Mouse (Mus musculus): Measurements from ENCODE around the gene Smim24.

Gene Smim24

GRCm38 (mm10) chr10:81392270-81392669, 581 bp upstream of the Smim24 start:
- DNase-seq = no peak

DNA sequence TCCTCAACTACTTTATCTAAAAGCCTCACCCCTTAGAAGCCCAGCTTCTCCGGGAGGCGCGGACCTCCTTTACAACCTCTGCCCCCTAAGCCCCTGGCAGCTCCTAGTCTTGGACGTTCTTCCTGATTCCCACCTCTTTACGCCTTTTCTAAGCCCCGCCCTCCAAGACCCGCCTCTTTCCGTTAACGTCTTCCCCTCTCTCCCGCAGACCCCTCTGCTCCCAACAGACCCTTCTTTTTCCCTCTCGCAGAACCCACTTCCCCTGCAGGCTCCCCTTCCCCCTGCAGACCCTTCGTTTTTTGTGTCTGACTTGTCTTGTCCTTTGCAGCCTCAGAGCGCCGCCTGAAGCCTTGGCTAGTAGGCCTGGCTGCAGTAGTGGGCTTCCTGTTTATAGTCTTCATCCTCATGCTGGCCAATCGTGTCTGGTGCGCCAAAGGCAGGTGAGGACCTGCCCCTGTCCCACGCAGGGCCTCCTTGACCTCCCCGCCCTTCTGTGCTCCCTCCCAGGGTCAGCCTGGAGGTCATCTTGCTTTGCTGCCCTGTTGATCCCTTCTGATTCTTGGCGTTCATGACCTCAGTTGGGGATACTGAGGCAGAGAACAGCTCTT, 709 bp downstream of the Smim24 start:
- no peak for DNase-seq

DNA sequence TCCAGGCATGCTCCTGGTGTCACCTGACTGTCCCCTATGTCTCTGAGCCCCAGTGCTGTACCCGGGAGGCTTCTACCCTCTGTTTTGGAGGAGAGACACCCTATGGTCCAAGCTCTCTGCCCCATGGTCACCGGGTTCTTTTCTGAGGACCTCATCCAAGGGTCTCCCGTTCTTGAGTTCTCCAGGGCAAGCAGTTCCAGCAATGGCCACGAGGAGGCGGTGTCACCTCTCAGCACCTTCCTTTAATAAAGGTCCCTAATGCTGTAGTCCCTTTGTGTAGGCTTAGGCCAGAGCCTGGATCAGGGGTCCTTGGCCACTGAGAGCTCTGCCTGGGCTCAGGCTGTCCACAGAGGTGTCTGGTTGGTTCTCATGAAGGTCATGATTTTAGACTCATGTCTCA, 2.3 kb downstream of the Smim24 start:
- peak; percentile 79 for DNase-seq

DNA sequence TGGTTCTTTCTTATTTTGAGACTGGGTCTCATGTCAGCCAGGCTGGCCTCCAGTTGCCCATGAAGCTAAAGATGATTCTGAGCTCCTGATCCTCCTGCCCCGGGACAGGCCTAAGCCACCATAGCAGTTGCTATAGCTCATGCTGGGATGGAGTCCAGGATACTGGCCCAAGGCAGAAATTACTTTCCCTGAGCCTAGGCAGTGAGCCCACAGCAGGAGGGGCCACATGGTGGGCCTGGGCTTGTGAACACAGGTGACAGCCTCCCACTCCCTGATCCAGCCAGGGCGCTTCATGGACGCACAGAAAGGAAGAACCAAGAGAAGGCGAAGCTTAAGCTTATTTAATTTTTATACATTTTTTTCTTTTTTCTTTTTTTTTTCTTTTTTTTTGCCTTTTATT, 3.0 kb downstream of the Smim24 start:
- DNase-seq = no peak

DNA sequence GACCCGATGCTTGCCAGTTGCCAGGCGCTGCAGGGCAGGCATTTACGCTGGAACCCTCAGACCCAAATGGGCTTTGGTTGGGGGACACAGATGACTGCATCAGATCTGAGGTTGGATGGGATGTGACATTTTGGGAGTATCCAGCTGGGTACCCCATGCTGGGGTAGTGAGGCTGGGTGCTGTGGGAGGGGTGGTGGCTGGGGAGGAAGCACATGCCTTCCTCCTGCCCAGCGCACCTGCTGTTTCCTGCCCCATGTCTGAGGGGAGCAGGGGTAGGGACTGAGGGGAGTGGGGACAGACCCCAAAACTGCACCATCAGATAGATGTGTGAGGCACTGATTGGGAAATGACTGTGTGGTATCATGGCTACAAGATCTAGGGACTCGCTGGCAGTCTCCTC, 3.9 kb downstream of the Smim24 start:
- peak; percentile 28 for DNase-seq

DNA sequence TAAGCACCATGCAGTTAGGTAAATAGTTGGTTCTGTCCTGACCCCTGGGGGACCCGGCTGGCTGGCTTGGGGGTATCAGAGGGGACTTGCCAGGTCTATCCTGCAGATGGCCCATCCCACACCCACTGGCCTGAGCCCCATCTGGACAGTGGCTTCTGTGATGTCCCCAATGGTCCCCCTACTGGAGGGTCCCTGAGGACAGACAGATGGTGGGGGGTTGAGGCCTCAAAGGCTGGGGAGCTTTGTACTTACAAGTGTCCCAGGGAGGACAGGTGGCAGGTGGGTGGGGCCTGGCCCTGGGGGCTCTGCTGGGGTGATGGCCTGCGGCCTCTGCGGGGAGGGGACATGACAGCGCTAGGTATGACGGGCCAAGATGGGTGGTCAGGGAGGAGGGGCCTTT, 6.4 kb downstream of the Smim24 start:
- DNase-seq = no peak

DNA sequence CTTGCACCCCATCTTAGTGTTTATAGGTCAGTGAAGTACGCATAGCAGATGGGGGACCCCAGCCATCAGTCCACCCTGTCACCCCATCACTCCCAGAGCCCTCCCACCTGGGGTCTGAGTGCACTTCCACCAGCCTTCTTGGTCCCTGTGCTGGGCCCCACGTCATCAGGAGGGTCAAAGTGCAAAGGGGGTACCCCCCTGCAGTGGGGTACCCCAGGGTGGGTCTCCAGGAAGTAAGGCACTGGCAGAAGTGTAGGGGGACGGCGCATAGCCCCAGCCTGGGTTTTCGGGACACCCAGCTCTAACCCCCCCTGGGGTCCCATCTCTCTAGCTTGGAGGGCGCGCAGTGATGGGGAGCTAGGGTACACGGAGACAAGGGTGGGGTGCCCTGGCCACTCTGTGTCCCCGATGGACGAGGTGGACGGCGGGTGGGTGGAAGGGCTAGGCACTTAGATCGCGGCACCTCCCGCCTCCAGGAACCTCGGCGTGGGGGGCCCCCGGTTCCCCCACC, 7.0 kb downstream of the Smim24 start:
- DNase-seq = no peak

DNA sequence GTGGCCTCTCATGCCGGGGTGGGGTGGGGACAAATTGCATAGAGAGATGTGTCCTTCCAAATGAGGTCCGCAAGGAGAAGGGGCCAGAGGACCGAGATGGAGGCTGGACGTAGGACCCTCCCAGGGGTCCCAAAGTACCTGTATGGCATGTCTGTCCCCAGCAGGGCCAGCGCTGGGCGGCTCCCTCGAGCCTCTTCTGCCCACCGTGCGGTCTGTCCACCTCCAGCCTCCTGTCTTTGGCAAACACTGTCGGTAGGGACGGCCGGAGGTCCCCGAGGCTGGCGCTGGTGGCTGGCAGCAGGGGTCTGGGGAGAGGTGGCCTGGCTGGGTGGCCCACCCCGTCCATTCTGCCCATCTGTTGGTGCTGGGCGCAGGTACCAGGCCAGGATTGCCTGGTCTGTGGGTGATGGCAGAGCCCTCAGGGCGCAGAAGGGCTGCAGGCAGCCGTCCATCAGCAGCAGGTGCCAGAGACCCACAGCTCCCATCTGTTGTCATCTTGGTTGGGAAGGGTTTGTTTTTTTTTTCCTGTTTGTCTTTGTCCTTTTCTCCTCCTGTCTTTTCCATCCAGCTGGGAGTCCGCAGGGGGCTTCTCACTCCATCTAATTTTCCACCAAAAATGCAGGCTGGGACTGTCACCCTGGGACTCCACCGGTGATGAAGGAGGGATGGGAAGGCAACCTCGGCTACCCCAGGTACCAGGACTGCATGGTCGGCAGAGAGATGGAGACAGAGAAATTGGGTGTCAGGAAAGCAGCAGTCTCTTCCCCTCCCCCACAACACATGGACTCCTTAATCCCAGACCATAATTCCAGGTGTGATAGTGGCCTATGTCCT, 7.7 kb downstream of the Smim24 start:
- peak; percentile 91 for DNase-seq

DNA sequence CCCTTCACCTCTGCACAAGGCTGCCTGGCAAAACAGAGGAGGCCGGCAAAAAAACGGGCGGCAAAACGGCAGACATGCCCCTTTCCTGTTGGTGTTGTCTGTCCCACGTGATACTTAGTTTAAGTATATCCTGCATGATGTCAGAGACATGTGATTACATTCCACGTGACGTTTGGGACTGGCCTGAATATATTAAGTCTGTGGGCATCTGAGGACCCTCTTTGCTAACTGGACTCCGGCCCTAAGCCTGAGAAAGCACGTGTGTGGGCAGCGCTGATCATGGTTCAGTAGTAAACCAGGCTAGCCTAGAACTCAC, 8.3 kb downstream of the Smim24 start:
- no peak for DNase-seq

GRCm38 (mm10) chr10:81401521-81402226, 8.8 kb downstream of the Smim24 start:
- peak; percentile 64 for DNase-seq

DNA sequence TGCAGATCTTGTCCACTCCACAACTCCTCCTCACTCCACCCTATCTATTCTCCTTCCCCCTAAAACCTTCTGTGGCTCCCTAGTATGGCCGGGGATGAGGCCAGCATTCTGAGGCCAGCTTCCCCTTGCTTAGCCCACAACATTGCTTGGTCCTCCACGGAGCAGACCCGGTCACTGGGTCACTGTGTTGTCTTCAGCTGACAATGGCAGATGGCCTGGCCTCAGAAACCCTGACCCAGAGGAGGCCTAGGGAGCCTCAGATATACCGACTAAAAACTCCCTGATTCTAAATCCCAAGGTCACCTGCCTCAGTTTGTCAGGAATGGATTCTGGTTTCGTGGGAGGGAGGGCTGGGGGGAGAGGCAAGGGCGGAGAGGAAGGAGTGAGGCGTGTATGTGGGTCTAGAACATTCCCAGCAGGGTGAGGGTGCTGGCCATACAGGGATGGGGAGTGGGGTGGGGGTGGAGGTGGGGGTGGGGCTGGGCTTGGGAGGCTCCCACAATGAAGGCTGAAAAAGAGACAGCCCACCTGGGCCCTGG, 9.4 kb downstream of the Smim24 start:
- DNase-seq = no peak

DNA sequence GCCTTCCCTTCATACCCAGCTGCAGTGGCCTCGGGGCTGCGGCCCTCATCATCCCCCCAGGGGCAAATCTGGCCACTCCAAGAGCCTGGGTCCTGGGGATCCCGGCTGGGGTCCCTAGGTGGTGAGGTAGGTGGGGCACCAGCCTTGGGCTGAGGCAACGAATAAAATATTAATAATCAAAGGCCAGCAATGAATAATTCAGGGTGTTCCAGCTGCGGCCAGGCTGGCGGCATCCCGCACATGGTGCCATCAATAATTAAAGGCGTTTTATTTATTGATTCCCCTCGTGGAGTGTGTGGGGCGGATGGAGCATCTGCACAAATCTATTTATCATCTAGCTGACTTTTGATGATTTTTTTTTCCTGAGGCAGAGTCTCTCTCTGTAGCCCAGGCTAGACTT, 10.7 kb downstream of the Smim24 start:
- DNase-seq = no peak

DNA sequence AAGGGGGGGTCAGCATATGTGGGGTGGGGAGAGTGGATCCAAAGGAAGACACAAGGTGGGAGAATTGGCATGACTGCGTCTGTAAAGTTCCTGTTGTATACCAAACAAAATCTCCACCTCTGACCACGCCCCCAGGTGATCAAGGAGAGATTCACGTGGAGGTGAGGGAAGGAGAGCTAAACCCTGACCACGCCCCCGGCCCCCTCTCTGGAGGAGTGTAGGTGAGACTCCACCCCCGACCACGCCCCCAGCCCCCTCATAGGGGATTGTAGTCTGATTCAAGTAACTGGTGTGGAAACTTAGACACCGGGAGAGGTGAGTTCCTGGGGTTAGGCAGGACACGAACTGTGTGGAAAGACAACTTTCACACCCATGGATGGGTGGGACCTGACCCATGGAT, 11.2 kb downstream of the Smim24 start:
- DNase-seq = no peak

- DNase-seq = no peak
Measured at GRCm38 (mm10) chr10:81404720-81405119, 11.9 kb downstream of the Smim24 start.

DNA sequence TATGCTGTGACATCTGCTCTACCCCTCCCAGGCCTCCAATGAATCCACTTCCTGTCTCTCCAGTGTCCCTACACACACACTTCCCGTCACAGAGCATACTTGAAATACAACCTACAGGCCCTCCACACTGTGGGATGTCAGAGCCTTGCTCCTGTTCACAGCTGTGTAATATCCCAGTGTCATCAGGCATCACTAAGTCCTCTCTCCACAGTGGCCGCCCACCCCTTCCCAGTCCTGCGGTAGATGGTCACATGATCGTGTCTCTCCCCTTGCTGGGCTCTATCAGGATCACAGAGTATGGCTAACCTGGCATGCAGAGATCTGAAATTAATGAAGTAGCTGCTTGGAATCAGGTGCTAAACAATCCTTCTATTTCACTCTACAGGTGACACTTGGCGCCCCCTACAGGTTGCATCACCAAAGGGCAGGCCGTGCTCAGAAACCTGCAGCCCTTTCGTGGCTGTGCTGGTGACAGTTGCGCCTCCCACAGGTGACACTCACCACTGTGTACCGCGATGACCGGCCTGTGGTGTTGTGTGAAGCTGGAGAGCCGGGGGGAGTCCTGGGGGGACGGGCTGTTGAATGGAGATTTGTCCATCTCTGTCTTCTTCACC, 12.8 kb downstream of the Smim24 start:
- DNase-seq = peak; percentile 85

DNA sequence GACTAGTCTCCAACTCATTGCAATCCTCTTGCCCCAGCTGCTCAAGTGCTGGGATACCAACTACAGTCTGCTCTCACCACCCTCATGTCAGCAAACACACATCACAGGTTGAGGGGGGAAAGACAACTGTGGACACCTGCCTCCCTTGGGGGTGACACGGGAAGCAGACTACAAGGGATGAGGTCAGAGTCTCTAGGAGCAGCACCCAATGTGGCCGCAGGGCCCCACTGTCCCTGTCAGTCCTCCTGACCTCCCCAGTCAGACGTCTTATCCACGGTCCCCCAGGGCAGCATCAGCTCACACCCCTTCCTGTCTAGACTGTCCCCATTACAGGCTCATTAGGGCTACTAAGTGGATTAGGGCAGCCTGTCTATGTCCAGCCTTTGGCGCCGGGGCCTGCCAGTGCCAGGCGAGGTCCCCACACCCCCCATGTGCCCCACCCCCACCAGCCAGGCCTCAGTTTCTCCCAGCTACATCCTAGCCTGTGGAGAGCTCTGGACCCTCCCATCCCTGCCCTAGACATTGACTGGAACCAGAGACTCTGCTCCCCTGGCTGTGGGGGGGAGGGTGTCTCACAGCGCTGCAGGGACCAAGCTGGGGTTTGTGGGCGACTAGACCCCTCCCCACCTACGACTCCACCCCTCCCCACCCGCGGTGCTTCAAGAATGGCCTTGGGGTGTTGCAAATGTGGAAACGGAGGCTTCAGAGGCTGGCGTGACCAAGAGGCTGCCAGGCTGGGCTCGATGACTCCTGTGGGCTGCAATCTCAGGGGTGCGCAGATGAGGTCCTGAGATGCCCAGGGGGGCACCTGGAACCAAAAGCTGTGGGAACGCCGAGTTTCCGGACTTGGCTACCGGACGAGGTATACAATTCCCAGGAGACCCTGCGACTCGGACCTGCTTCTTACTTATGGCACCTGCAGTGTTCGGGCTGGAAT, 13.9 kb downstream of the Smim24 start:
- peak; percentile 45 for DNase-seq

DNA sequence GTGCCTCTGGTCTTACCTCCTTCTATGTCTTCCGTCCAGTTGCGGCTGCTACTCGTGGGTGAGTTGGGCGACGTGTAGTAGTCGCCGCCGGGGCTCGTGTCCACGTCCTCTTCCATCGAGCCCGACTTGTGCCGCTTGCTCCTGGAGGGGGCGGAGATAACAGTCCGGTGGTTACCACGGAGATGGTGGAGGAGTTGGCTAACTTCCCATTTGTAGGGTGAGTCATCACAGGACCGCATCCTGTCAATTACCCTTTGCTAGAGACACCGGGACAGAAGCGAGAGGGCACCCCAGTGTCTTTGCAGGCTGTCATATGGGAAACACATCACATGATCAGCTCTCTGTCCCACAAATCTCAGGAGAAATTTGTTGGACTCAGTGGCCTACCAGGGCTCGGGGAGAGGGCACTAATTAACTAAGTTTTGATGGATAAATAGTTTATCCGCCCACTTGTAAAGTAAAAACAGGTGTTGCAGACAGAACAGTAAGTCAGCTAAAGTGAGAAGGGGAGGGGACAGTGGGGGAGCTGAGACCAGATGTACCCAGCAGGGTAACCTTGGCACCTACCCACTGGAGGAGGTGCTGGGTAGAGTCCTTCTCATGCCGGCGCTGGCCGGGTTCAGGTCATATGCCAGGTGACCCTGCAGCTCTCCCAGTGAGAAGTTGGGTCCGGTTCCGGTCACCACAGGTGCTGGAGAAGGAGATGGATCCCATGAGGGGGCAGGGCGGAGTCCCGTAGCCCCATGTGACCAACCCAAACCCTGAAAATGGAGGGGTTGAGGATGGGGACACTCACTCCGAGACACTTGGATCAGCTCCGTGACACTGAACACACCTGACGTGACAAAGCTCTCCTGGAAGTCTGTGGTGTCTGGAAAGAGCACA, 14.9 kb downstream of the Smim24 start:
- DNase-seq = peak; percentile 85

DNA sequence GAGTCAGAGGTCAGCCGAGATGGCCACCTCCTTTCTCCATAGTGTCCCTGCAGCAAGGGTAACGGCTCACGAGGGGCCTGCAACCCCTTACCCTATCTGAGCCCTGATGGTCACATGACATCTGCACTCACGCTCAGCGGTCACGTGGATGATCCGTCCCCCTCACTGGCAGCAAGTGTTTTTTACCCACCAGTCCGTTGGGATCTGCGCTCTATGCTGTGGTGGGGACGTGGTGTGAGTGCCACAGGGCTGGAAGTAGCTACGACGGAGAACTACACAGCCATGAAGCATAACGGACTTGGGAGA, 15.5 kb downstream of the Smim24 start:
- DNase-seq = peak; percentile 36

DNA sequence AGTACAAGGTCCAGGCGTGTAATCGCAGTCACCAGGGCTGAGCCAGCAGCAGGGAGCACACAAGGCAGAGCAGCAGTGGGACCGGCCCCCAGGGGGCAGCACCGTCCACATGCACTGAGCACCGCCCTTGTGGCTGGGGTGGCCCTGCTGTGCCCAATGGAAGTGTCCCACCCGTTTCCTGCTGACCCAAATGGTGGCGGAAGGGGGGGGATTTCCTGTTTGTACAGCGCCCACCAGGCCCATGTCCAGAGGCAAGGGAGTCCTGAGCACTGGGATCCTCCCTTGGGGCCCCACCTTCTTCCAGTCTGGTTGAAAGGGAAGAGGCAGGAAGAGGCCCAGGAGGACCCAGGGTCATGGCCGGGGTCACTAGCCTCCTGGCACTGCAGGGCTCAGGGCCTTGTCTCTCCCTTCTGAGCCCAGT, 16.0 kb downstream of the Smim24 start:
- peak; percentile 65 for DNase-seq

- no peak for DNase-seq
Measured at GRCm38 (mm10) chr10:81409330-81409729, 16.5 kb downstream of the Smim24 start.

- peak; percentile 41 for DNase-seq
Measured at GRCm38 (mm10) chr10:81410350-81410749, 17.5 kb downstream of the Smim24 start.

All from cerebellum, adult 8-10 months (tissue).